Mouse (Mus musculus): ENCODE results near the gene N4bp3. TPM values are rescaled to one million over a fixed set of nuclear protein-coding genes. Genes with fewer than 3 reads are reported as not detected.
"Not testable (repeated sequence)": the region's sequence is repeated elsewhere in the genome, so short reads cannot be mapped to it uniquely, and the experiment has no call there.

Gene N4bp3
- total RNA-seq (2014; fragmentation: Nextera tagmentation) (1.4 TPM in 1 of 2 replicates, not detected in the other), total RNA-seq (2017) (1.5 and 2.6 TPM in 2 replicates)

DNA sequence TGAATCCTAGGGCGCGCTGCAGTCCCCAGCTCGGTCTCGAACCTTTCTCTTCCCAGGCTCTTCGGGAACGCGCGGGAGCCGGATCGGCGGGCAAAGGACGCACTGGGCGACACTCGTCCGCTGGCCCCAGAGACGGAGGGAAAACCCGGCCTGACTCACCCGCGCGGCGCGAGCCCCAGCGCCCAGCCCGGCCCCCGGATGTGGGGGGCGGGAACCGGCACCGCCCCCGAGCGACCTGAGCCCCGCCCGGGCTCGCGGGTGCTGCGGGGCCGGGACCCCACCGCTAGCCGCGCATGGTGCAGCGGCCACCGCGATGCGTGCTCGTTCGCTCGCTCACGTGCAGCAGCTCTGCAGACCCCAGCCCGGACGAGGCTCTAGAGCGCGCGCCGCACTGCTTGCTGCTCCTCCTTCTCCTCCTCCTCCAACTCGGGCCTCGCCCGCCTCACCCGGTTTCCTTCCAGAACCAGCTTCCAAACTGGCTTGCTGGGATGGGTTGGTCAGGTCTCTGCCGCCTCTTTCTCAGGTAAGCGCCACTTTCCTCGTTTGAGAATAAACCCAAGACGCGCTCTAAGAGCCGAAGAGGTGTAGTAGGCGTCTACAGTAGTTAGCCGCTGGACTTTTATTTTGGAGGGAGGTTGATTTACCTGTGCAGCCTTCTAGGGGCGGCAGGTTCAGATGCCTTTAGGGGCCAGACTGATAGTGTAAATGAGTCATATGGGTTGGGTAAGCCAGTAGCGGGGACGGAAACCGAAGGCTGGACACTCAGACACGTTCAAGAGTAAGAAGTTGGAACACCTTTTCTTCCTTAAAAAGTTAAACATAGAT, at the start of gene N4bp3, which contains the start of gene D930048N14Rik:
Gene N4bp3 (minus strand): TSS at position 152 of the 825 bp plus-strand sequence.
Gene D930048N14Rik (plus strand): TSS at position 264 of the 825 bp plus-strand sequence.
- peak; percentile 74 for ATAC-seq (replicated peaks; ENCODE audit: poor library complexity, severe bottlenecking)

DNA sequence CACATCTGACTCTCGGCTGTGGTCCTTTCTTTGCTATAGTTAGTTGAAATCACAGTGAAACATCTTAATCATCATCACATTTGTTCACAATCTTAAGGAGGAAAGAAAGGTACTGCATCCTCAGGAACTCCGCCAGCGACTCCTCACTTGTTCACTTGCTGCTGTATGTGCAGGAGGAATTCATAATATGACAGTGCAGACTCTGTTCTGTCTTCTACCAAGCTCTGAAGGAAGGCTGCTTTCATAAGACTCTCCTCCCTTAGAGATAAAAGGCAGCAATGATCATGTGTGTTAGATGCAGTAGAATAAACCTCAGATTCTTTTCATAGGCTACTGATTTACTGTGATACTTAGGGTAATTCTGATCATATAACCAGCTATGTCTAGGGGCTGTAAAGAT, 44.3 kb upstream of the N4bp3 start:
- no peak for ATAC-seq (replicated peaks; ENCODE audit: poor library complexity, severe bottlenecking)

DNA sequence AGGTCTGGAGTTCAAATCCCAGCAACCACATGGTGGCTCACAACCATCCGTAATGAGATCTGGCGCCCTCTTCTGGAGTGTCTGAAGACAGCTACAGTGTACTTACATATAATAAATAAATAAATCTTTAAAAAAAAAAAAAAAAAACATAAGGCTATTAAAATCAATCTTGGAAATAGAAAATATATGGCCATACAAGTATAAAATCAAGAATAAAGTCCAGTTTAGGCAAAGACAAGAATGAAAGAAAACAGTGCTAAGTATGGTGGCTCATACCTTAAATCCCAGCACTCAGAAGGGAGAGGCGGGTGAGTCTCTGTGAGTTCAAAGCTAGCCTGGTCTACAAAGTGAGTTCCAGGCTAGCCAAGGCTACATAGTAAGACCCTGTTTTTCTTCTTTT, 40.0 kb upstream of the N4bp3 start:
- not testable (repeated sequence) for ATAC-seq (replicated peaks; ENCODE audit: poor library complexity, severe bottlenecking)

DNA sequence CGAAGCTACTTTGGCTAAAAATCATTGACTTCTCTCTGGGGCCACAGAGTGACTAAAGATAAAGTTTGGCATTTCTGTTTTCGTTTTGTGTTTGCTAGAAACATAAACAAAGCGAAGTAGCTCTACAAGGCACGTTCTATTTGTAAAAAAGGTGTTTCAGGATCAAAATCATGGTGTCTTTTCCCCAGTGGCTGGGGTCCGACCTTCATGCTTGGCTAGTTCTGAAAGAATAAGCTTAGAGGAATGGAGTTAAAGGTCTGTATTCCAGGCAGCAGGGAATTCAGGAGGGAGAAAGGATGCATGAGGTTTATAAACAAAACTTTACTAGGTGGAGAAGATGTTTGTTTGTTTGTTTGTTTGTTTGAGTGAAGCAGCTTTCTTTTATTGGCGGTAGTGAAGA, 38.7 kb upstream of the N4bp3 start:
- no peak for ATAC-seq (replicated peaks; ENCODE audit: poor library complexity, severe bottlenecking)

DNA sequence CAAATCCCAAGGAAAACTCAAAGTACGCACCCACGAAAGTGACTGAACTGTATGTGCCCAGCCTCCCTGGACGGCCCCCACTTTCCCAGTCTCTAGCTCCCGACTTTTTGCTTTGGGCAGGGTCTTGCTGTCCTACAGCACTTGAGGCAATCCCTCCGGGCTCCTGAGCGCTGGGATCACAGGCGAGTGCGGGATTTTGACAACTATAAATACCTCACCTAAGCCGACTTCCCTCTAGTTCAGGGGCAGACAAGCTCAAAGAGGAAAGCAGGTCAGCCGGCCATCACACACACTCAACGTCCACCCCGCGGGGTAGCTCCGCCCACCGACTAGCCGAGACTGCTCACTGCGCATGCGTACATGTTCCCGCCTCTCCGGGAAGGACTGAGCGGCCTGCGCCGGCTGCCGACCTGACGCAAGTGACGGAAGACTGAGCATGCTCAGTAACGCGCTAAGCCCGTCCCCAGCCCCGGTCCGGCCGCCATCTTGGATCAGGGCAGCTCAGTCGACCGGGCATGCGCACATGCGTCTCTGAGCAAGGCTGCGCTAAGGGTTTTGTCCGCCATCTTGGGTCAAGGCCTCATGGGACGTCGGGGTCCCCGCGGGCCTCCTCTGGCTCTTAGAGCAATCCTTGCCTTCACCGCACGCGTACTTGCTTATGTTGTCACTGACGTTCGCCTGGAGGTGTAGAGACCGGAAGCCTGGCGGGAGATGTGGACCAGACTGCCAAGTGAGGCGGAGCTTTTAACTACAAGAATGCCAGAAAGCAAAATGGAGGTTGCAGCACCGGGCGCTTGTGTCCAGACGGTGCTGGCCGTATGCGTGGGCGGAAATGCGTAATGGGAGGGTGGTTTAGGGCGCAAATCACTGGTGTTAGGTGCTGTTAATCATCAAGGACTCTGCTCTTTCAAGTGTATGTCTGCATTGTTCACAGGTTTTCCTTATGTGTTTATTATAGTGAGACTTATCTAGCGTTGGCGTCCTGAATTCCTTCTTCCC, 38.0 kb upstream of the N4bp3 start, which contains the start of gene 0610009B22Rik:
Gene 0610009B22Rik (minus strand): TSS at position 545 of the 999 bp plus-strand sequence.
- ATAC-seq (replicated peaks; ENCODE audit: poor library complexity, severe bottlenecking): peak; percentile 95

DNA sequence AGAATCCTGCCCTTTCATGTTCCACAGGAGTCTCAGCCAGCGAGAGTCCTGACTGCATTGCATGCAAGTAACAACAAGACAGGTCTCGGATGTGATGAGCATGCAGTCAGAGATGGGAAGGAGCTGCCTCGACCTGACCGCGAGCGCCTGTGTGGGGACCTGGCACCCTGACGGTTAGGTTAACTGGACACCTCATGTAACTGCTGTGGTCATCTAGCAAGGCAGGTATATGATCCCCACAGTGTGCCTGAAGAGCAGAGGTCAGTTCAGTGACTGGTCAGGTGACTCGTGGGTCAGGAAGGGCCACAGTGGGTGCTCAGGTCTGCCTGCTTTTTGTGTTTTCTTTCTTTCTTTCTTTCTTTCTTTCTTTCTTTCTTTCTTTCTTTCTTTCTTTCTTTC, 31.3 kb upstream of the N4bp3 start:
- ATAC-seq (replicated peaks; ENCODE audit: poor library complexity, severe bottlenecking): no peak

DNA sequence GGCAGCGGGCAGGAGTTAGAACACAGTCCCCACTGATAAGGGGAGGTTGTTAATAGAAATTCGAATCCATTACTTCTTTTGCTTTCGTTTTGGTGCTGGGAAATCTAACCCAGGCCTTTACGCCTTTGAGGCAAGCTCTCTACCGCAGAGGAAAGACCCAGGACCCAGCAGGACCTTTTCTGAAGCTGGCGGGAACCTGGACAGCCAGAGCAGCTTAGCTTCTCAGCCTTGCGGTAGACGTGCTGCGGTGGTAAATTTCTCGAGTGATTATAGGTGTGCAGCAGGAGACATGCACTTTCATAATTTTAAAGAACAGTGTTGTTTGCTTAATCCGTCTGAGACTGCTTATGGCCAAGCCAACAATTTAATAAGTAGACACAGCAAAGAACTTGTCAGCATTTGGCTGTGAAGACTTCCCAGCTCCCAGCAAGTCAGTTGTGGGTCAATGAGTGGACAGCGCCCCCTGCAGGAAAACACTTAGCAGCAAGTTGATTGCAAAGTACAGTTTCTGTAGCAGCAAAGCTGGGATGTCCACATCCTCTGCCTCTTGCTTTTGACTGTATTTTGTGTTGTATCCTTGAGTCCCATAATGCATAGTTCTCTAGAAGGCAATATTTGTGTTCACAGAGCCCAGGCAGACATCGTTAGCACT, 30.8 kb upstream of the N4bp3 start:
- ATAC-seq (replicated peaks; ENCODE audit: poor library complexity, severe bottlenecking): peak; percentile 75

DNA sequence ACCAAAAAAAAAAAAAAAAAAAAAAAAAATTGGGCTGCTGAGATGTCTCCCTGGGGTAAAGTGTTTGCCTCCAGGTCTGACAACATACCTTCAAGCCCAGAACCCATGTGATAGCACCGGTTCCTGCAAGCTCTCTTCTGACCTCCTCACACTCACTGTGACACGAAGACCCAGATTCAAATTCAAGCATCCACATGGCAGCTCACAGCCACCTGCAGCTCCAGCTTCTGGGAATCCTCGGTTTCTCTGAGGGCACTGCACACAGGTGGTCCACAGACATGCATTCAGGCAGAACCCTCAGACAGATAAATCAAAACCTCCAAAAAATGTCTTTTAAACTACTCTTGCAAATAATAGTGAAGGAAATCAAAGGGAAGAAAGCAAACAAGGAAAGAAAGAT, 28.8 kb upstream of the N4bp3 start:
- no peak for ATAC-seq (replicated peaks; ENCODE audit: poor library complexity, severe bottlenecking)

DNA sequence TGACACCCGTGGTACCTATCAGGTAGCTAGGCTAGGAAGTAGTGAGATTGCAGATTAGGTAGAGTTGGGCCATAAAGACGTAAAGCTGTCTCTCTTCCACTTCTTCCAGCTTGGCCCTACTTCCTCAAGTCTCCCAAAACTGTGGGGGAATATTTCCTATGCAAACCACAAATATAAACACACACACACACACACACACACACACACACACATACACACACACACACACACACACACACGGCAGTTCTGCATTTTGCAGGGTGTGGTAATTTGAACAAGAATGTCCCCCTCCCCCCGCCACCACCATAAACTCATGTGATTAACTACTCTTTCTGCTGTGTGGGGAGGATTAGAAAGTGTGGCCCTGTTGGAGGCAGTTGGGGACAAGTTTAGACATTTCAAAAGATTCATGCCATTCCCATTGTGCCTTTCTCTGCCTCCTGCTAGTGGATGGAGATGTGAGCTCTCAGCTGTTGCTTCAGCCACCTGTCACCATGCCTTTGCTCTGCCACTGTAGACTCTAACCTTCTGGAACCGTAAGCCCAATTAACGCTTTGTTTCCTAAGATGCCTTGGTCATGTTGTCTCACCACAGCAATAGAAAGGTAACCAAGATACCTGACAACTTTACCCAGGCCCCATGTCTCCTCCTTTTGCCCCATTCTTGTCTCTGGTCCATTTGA, 27.2 kb upstream of the N4bp3 start:
- ATAC-seq (replicated peaks; ENCODE audit: poor library complexity, severe bottlenecking): peak; percentile 82

DNA sequence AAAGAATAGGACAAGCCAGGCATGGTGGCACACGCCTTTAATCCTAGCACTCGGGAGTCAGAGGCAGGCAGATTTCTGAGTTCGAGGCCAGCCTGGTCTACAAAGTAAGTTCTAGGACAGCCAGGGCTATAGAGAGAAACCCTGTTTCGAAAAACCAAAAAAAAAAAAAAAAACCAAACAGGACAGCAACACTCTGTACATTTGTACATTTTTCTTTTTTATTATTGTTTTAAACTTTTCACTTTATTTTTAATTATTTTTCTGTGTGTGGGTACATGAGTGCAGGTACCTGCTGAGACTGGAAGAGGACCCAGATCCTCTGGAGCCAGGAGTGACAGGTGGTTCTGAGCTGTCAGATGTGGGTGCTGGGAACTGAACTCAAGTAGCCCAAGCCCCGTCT, 24.7 kb upstream of the N4bp3 start:
- ATAC-seq (replicated peaks; ENCODE audit: poor library complexity, severe bottlenecking): no peak

DNA sequence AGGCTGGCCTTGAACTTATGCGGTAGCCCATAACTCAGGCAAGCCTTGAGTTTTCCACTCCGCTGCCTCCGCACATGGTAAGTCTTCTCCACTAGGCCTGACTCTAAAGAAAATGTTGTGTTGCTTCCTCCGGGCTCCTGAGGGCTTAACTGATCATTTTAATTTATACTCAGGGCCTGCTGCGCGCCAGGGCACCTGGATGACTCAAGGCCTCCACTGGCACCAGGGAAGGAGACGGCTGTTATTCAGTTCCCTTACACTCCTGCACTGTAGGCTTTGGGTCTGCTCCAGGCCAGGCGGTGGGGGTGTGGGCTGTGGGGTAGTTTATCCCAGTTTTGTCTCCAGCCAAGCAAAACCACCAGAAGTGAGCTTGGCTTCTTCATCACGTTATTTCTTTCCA, 22.6 kb upstream of the N4bp3 start:
- ATAC-seq (replicated peaks; ENCODE audit: poor library complexity, severe bottlenecking): no peak

DNA sequence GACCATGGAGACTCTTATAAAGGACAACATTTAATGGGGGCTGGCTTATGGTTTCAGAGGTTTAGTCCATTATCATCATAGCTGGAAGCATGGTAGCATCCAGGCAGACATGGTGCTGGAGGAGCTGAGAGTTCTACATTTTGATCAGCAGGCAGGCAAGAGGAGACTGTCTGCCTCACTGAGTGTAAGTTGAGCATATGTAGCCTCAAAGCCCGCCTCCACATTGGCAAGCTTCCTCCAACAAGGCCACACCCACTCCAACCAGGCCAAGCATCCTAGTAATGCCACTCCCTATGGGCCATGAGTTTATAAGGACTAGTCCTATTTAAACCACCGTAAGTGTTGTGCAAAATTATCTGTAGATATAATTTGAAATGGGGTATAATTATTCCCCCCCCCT, 20.7 kb upstream of the N4bp3 start:
- ATAC-seq (replicated peaks; ENCODE audit: poor library complexity, severe bottlenecking): no peak

DNA sequence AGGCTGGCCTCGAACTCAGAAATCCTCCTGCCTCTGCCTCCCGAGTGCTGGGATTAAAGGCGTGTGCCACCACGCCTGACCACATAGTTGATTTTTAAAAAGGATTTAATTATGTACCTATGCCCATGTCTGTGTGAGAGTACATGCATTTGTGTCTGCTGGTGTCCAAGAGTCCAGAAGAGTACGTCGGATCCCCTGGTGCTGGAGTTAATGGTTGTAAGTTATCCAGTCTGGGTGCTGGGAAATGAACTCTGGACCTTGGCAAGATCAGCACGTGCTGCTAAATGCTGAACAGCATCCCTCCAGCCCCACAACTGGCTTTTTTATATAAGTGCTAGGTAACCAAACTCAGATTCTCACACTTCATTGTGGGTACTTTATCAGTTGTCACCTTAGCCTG, 20.2 kb upstream of the N4bp3 start:
- ATAC-seq (replicated peaks; ENCODE audit: poor library complexity, severe bottlenecking): no peak

DNA sequence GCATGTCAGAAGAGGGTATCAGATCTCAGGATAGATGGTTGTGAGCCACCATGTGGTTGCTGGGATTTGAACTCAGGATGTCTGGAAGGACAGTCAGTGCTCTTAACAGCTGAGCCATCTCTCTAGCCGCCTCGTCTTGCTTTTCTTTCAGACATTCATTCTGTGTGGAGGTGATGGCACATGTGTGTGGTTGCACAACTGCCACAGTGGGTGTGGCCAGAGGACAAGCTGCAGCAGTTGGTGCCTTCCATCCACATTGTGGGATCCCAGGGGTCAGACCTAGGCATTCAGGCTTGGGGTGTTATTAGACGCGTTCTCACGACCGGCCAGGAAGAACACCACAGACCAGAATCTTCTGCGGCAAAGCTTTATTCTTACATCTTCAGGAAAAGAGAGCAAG, 14.1 kb upstream of the N4bp3 start:
- 0 out of 2 replicates have a peak, but pooled peaks have one; percentile 37 for ATAC-seq (replicated peaks; ENCODE audit: poor library complexity, severe bottlenecking)

DNA sequence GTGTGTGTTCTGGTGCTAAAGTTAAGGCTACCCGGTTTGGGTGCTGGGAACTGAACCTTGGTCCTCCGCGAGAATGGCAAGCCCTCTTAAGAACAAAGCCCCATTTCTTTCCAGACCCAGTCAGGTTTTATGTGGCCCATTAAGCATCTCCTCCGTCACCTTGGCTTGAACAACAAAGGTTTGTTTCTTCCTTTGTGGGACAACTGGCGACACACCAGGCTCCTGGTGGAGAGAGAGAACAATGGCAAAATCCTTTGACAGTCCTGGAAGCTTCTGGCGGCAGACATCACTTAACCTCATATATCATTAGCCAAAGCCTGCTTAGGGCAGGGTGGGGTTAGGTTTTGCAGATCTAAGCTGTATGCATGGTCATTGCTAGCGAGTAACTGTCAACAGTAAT, 12.0 kb upstream of the N4bp3 start:
- ATAC-seq (replicated peaks; ENCODE audit: poor library complexity, severe bottlenecking): no peak

DNA sequence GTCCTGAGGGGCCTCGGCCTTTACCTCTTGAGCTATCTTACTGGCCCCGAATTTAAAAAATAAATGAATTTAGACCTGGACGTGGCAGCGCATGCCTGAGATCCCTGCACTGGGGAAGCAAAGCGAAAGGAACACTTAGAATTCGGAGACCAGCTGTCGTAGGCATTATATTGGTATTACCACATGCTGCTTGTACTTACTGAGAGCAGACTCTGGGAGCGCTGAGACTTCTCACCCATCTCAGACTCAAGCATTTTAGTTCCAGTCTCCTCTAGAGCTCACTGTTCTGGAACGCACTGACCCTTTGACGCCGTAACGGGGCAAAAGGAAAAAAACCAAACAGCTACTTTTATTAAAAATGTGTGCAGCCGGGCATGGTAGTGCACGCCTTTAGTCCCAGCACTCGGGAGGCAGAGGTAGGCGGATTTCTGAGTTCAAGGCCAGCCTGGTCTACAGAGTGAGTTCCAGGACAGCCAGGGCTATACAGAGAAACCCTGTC, 11.3 kb upstream of the N4bp3 start:
- ATAC-seq (replicated peaks; ENCODE audit: poor library complexity, severe bottlenecking): no peak

DNA sequence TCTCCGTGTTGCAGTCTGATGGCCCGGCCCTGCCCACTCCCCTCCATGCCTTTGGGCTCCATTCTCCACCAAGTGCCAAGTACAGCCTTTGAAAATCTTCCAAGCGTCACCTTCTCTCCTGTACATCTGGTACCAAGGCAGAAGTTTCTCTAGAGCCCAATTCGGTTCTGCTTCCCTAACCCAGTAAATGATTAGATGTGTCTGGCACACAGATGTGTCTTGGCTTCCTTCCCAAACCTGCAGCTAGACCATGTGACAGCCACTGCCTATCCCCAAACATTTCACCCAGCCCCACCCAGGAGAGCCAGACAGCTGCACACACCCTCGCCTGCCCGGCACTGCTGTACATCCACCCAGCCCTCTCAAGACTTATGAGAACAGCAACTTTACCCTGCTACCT, 8.1 kb upstream of the N4bp3 start:
- 0 out of 2 replicates have a peak, but pooled peaks have one; percentile 30 for ATAC-seq (replicated peaks; ENCODE audit: poor library complexity, severe bottlenecking)

DNA sequence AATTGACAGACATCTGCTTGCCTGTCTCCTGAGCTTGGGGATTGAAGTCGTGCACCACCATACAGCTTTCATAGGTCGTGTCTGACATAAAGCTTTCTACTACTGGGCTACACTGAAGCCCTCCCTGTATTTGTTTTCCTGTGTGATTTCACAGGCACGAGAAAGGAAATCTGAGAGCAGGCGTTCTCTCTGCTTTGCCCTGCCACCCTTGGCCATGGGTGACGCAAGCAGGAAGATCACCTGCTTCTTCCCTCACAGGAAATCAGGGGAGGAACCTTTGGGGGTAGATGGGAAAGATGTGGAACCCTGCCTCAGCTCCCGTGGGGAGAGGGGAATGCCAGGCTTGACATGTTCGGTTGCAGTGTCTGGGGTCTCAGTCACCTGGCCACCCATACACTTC, 7.6 kb upstream of the N4bp3 start:
- no peak for ATAC-seq (replicated peaks; ENCODE audit: poor library complexity, severe bottlenecking)

DNA sequence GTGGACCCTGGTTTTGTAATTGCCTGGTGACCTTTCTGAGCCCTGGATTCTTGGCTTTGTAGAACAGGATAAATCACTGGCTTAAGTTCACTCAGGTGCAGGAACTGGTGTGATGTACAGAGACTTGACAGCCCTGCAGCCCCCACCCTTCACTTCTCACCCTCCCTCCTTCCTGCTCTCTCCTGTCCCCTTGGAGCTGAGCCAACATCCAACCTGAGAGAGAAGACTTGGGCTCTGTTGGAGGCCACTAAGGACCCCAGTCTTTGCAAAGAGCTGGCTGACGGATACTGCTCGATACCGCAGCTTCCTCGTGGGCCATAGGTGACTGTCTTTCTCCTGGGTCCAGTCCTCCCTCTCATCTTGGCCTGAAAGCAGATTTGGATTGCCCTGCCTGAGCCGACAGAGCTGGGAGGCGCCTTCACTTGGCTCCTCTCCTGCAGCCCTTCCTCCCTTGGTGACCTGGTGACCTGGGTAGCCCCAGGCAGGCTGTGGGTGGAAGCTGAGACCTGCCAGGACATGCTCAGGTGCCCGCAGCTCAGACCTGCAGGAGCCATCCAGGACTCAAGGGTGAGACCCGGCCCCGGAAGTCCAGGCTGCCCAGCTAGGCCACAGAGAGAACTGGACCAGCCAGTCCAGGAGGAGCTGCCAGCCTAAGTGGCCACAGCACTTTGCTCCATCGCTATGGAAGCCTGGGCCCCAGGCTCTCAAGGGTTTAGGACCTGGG, 6.3 kb upstream of the N4bp3 start:
- no peak for ATAC-seq (replicated peaks; ENCODE audit: poor library complexity, severe bottlenecking)

Data from granulocyte monocyte progenitor cell, adult 5-6 weeks (primary cell).